Mouse (Mus musculus) liver, adult 2 months (tissue): ENCODE results near the gene Kcnd3.

ENCODE experiments used
- CTCF ChIP-seq: fragments of 200-500 bp; IDR thresholded peaks from 2 replicates; pipeline ENCODE4 v1.5.1; 2011; ENCODE audit warnings: low read depth, low read length, control low read depth
- POLR2A ChIP-seq: fragments of 200-500 bp; IDR thresholded peaks from 2 replicates; pipeline ENCODE4 v1.6.1; 2011; ENCODE audit warnings: low read length, control low read depth; ENCODE audit not compliant: insufficient read depth; ENCODE audit errors: extremely low read depth

- TF ChIP-seq CTCF = no peak
- no peak for TF ChIP-seq POLR2A
These were observed 86.3 kb downstream of the Kcnd3 start for GRCm38 (mm10) chr3:105538406-105538805.
